12 mouse cellular contexts compared by ENCODE assay signal in the genomic region with DNA sequence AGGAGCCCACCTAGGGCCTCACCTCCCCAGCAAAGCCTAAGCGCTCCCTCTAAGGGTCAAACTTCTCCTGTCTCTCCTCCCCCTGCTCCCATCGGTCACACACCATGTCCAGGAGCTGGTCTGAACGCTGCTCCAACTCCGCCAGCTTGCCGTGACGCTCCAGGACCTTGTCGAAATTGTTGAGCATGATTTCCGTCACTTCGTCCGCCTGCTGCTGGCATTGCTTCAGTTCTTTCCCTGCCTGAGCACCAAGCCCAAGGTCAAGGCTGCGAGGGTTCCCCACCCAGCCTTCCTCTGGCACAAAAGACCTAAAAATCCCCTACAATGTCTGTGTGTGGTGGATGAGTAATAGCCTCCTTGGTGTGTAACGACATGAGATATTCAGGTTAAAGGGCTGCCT. TPM values are rescaled to one million over a fixed set of nuclear protein-coding genes. Genes with fewer than 3 reads are reported as not detected.
DNase-seq lines count a peak whose midpoint lies in the region; ATAC-seq and TF ChIP-seq lines count a peak whose summit lies in the region.
"Had no signal": no experiment of that assay in that cellular context is flagged by ENCODE, and none has a peak within 500 bp of the region (broad histone marks: within the 10 kb centered on the region; RNA-seq: fewer than 3 reads in every experiment).

No protein-coding gene starts in this region.

- peaks cover 22% of the 10 kb centered on the region for H3K4me1 ChIP-seq in liver, adult 2 months (ENCODE audit: control insufficient read depth, insufficient read depth, low read length)
- H3K4me1 ChIP-seq in liver, embryonic 12.5 days = peaks cover 58% of the 10 kb centered on the region
- peaks cover 33% of the 10 kb centered on the region for H3K4me1 ChIP-seq in heart, embryonic 15.5 days (replicated peaks)
- H3K4me1 ChIP-seq: neural tube, embryonic 12.5 days had no signal

- H3K9me3 ChIP-seq in liver, embryonic 12.5 days (replicated peaks) = no peaks in the 10 kb centered on the region
- H3K9me3 ChIP-seq in heart, embryonic 15.5 days (replicated peaks) = no peaks in the 10 kb centered on the region
- H3K9me3 ChIP-seq: kidney, embryonic 15.5 days; neural tube, embryonic 12.5 days had no signal

- 78% methylated on average over 12 of the region's 12 CpGs for WGBS in liver, adult 2 months
- 78% methylated on average over 12 of the region's 12 CpGs for WGBS in liver, embryonic 12.5 days (ENCODE audit: insufficient replicate concordance)
- WGBS in heart, embryonic 15.5 days = 66% methylated on average over 12 of the region's 12 CpGs

- H3K79me2 ChIP-seq in liver, adult 2 months (ENCODE audit: control insufficient read depth, insufficient read depth, low read length) = no peaks in the 10 kb centered on the region

- H3K36me3 ChIP-seq in liver, adult 2 months (ENCODE audit: control insufficient read depth, insufficient read depth, low read length) = no peaks in the 10 kb centered on the region
- H3K36me3 ChIP-seq in liver, embryonic 12.5 days = peaks cover 24% of the 10 kb centered on the region
- H3K36me3 ChIP-seq in heart, embryonic 15.5 days = 0 out of 2 replicates have a peak, but pooled peaks cover 4% of the 10 kb centered on the region
- H3K36me3 ChIP-seq: kidney, embryonic 15.5 days; neural tube, embryonic 12.5 days had no signal

- no peak overlapping the region for H3K9ac ChIP-seq in liver, adult 2 months (ENCODE audit: low read depth, low read length)
- H3K9ac ChIP-seq in liver, embryonic 12.5 days = no peak overlapping the region
- H3K9ac ChIP-seq in heart, embryonic 15.5 days = no peak overlapping the region
- H3K9ac ChIP-seq: kidney, embryonic 15.5 days; neural tube, embryonic 12.5 days had no signal

- no peak for ATAC-seq in liver, embryonic 12.5 days
- no peak for ATAC-seq in heart, embryonic 15.5 days (replicated peaks; ENCODE audit: insufficient number of reproducible peaks, insufficient read depth, low FRiP score, low read depth)
- no peak for ATAC-seq in megakaryocyte-erythroid progenitor cell, adult 5-6 weeks (replicated peaks; ENCODE audit: low FRiP score, low TSS enrichment, poor library complexity, severe bottlenecking)

- H3K27ac ChIP-seq in liver, adult 2 months (replicated peaks; ENCODE audit: insufficient read depth, low read depth, low read length) = 0 out of 2 replicates have a peak overlapping the region, but pooled peaks have one; percentile 13
- H3K27ac ChIP-seq in liver, embryonic 12.5 days = no peak overlapping the region
- peak overlapping the region; percentile 74 for H3K27ac ChIP-seq in heart, embryonic 15.5 days
- H3K27ac ChIP-seq: kidney, embryonic 15.5 days; neural tube, embryonic 12.5 days had no signal

- no peak for DNase-seq in liver, adult 2 months (ENCODE audit: extremely low read depth, low read depth, low spot score)
- peak; percentile 70 for DNase-seq in 3134 (ENCODE audit: extremely low read depth, insufficient read length, low spot score)
- DNase-seq in NIH3T3 (ENCODE audit: low read depth) = peak; percentile 55
- DNase-seq in yolk sac, embryonic 10.5 days (ENCODE audit: low spot score) = no peak
- no peak for DNase-seq in thymus, postnatal 4 days
- DNase-seq: cerebellum, adult 2 months; midbrain, embryonic 14.5 days had no signal

- H3K4me2 ChIP-seq in liver, embryonic 12.5 days = no peak overlapping the region
- H3K4me2 ChIP-seq in heart, embryonic 15.5 days = no peak overlapping the region
- H3K4me2 ChIP-seq: kidney, embryonic 15.5 days; neural tube, embryonic 12.5 days had no signal

- no peaks in the 10 kb centered on the region for H3K27me3 ChIP-seq in liver, adult 2 months (ENCODE audit: control insufficient read depth, insufficient read depth, low read length)
- H3K27me3 ChIP-seq in liver, embryonic 12.5 days (replicated peaks) = no peaks in the 10 kb centered on the region
- no peaks in the 10 kb centered on the region for H3K27me3 ChIP-seq in heart, embryonic 15.5 days
- H3K27me3 ChIP-seq: kidney, embryonic 15.5 days; neural tube, embryonic 12.5 days had no signal

- no peak for TF ChIP-seq CTCF in liver, adult 2 months (IDR thresholded peaks at IDR 0.05; ENCODE audit: low read depth, low read length)

- no peak for TF ChIP-seq POLR2A in liver, adult 2 months (IDR thresholded peaks at IDR 0.05; ENCODE audit: extremely low read depth, insufficient read depth, low read length)

- H3K4me3 ChIP-seq in liver, adult 2 months (ENCODE audit: insufficient read depth, low read depth, low read length) = no peak overlapping the region
- no peak overlapping the region for H3K4me3 ChIP-seq in liver, embryonic 12.5 days
- no peak overlapping the region for H3K4me3 ChIP-seq in heart, embryonic 15.5 days
- H3K4me3 ChIP-seq: kidney, embryonic 15.5 days; neural tube, embryonic 12.5 days had no signal

RNA-seq across cellular contexts. Expression of a gene that starts 3.3 kb away (rescaled TPM):
- 58.1 and 62.6 TPM in 2 replicates for total RNA-seq in liver, adult 2 months (2014; rRNA removed)
- polyA plus RNA-seq in liver, adult 2 months (2012; rRNA removed) = 66.4 and 75.2 TPM in 2 replicates
- polyA plus RNA-seq in liver, embryonic 12.5 days (2016; fragmentation: Nextera tagmentation; extraction: Ambion mirVana) = 80.0 and 83.0 TPM in 2 replicates
- 76.8 and 86.0 TPM in 2 replicates for polyA plus RNA-seq in heart, embryonic 15.5 days (2015; fragmentation: Nextera tagmentation; extraction: Ambion mirVana)
- total RNA-seq in megakaryocyte-erythroid progenitor cell, adult 5-6 weeks (2014; fragmentation: Nextera tagmentation) = 82.6 and 91.5 TPM in 2 replicates
- total RNA-seq in megakaryocyte-erythroid progenitor cell, adult 5-6 weeks (2017) = 34.8 and 55.5 TPM in 2 replicates

RNA-seq across cellular contexts. Expression of a gene that starts 10.2 kb away (rescaled TPM):
- 18.9 and 20.5 TPM in 2 replicates for total RNA-seq in liver, adult 2 months (2014; rRNA removed)
- polyA plus RNA-seq in liver, adult 2 months (2012; rRNA removed) = 18.3 and 18.5 TPM in 2 replicates
- polyA plus RNA-seq in liver, embryonic 12.5 days (2016; fragmentation: Nextera tagmentation; extraction: Ambion mirVana) = 105 and 109 TPM in 2 replicates
- polyA plus RNA-seq in heart, embryonic 15.5 days (2015; fragmentation: Nextera tagmentation; extraction: Ambion mirVana) = 43.2 and 46.1 TPM in 2 replicates
- 420 and 424 TPM in 2 replicates for total RNA-seq in megakaryocyte-erythroid progenitor cell, adult 5-6 weeks (2014; fragmentation: Nextera tagmentation)
- 125 and 132 TPM in 2 replicates for total RNA-seq in megakaryocyte-erythroid progenitor cell, adult 5-6 weeks (2017)

RNA-seq across cellular contexts. Expression of a gene that starts 14.8 kb away (rescaled TPM):
- 62.9 and 78.9 TPM in 2 replicates for total RNA-seq in liver, adult 2 months (2014; rRNA removed)
- polyA plus RNA-seq in liver, adult 2 months (2012; rRNA removed) = 202 and 244 TPM in 2 replicates
- 32.2 and 33.1 TPM in 2 replicates for polyA plus RNA-seq in liver, embryonic 12.5 days (2016; fragmentation: Nextera tagmentation; extraction: Ambion mirVana)
- 11.1 and 12.8 TPM in 2 replicates for polyA plus RNA-seq in heart, embryonic 15.5 days (2015; fragmentation: Nextera tagmentation; extraction: Ambion mirVana)
- total RNA-seq in megakaryocyte-erythroid progenitor cell, adult 5-6 weeks (2014; fragmentation: Nextera tagmentation) = 0.92 and 5.0 TPM in 2 replicates
- total RNA-seq in megakaryocyte-erythroid progenitor cell, adult 5-6 weeks (2017) = not detected in 2 replicates

RNA-seq across cellular contexts. Expression of a gene that starts 20.4 kb away (rescaled TPM):
- 193 and 238 TPM in 2 replicates for total RNA-seq in liver, adult 2 months (2014; rRNA removed)
- polyA plus RNA-seq in liver, adult 2 months (2012; rRNA removed) = 219 and 220 TPM in 2 replicates
- 220 and 223 TPM in 2 replicates for polyA plus RNA-seq in liver, embryonic 12.5 days (2016; fragmentation: Nextera tagmentation; extraction: Ambion mirVana)
- 123 and 142 TPM in 2 replicates for polyA plus RNA-seq in heart, embryonic 15.5 days (2015; fragmentation: Nextera tagmentation; extraction: Ambion mirVana)
- total RNA-seq in megakaryocyte-erythroid progenitor cell, adult 5-6 weeks (2014; fragmentation: Nextera tagmentation) = 225 and 320 TPM in 2 replicates
- total RNA-seq in megakaryocyte-erythroid progenitor cell, adult 5-6 weeks (2017) = 240 and 305 TPM in 2 replicates

RNA-seq across cellular contexts. Expression of a gene that starts 23.0 kb away (rescaled TPM):
- total RNA-seq in liver, adult 2 months (2014; rRNA removed) = 10.2 and 14.2 TPM in 2 replicates
- polyA plus RNA-seq in liver, adult 2 months (2012; rRNA removed) = 17.5 and 18.5 TPM in 2 replicates
- 17.5 and 17.8 TPM in 2 replicates for polyA plus RNA-seq in liver, embryonic 12.5 days (2016; fragmentation: Nextera tagmentation; extraction: Ambion mirVana)
- polyA plus RNA-seq in heart, embryonic 15.5 days (2015; fragmentation: Nextera tagmentation; extraction: Ambion mirVana) = 15.6 and 20.0 TPM in 2 replicates
- 28.5 and 31.0 TPM in 2 replicates for total RNA-seq in megakaryocyte-erythroid progenitor cell, adult 5-6 weeks (2014; fragmentation: Nextera tagmentation)
- total RNA-seq in megakaryocyte-erythroid progenitor cell, adult 5-6 weeks (2017) = 15.2 and 16.6 TPM in 2 replicates

Comparison
In these comparisons a context has a peak if more than half of its experiments do, and no peak if none do; other contexts are left out.
1. DNase-seq: peak in 3134 (single experiment) and NIH3T3 (single experiment); none in liver, adult 2 months (single experiment), yolk sac, embryonic 10.5 days (single experiment) and thymus, postnatal 4 days (single experiment).